In the genomic region with DNA sequence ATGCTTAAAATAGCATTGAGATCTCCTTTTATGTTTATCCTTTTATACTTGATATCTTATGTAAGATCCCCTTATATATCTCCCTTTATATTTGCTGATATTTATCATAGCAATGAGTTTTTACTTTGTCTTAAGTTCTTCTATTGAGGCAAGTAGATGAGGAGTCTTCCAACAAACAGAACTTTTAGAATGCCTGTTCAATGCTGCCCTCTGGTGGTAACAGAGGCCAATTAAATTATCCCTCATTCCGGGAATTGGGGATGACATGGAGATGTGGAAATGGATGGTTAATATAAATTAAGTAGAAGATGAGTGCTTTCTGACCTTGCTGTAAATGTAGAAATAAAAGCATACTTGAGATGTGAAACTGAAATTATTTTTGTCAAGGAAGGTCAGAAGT, we compare ENCODE assay signal across 9 mouse cellular contexts.
DNase-seq lines count a peak whose midpoint lies in the region; ATAC-seq and TF ChIP-seq lines count a peak whose summit lies in the region.
"Had no signal": no experiment of that assay in that cellular context is flagged by ENCODE, and none has a peak within 500 bp of the region (broad histone marks: within the 10 kb centered on the region; RNA-seq: fewer than 3 reads in every experiment).

No protein-coding gene starts in this region.

- no peak for ATAC-seq in forebrain, postnatal 0 days

- no peak overlapping the region for H3K4me3 ChIP-seq in forebrain, postnatal 0 days (ENCODE audit: low read depth, low read length)
- no peak overlapping the region for H3K4me3 ChIP-seq in lung, adult 2 months (replicated peaks; ENCODE audit: extremely low read depth, low read depth, low read length)
- H3K4me3 ChIP-seq: heart, embryonic 15.5 days had no signal

- intact Hi-C loops in gastrocnemius, postnatal 14 days (cut with DNase I; ENCODE audit: low total_unique reads), result loop anchor here (5.0 kb wide), 1 partner anchor 82 kb away; no protein-coding TSS in a partner anchor

- no peak overlapping the region for H3K4me2 ChIP-seq in forebrain, postnatal 0 days (ENCODE audit: low read depth)
- H3K4me2 ChIP-seq: heart, embryonic 15.5 days had no signal

- peak; percentile 21 for DNase-seq in gastrocnemius, postnatal 10 days
- DNase-seq in gastrocnemius, postnatal 14 days, result no peak
- DNase-seq in ovary, postnatal 14 days (ENCODE audit: low spot score), result peak; percentile 53
- no peak for DNase-seq in ovary, postnatal 10 days (ENCODE audit: low spot score)
- DNase-seq in brain, adult 2 months (ENCODE audit: low read depth, low spot score), result peak; percentile 84
- DNase-seq in forebrain, postnatal 0 days, result peak; percentile 85
- no peak for DNase-seq in lung, adult 2 months
- DNase-seq in yolk sac, embryonic 10.5 days (ENCODE audit: low spot score), result no peak

- no peaks in the 10 kb centered on the region for H3K9me3 ChIP-seq in forebrain, postnatal 0 days (ENCODE audit: low read length)
- H3K9me3 ChIP-seq: heart, embryonic 15.5 days had no signal

- TF ChIP-seq POLR2A in lung, adult 2 months (IDR thresholded peaks at IDR 0.05; ENCODE audit: borderline replicate concordance, extremely low read depth, low read depth, low read length), result no peak

- no peak overlapping the region for H3K9ac ChIP-seq in forebrain, postnatal 0 days
- H3K9ac ChIP-seq: heart, embryonic 15.5 days had no signal

- no peaks in the 10 kb centered on the region for H3K4me1 ChIP-seq in forebrain, postnatal 0 days (ENCODE audit: insufficient read depth)
- peaks cover 12% of the 10 kb centered on the region for H3K4me1 ChIP-seq in lung, adult 2 months (ENCODE audit: control insufficient read depth, insufficient read depth, low read length)

- peaks cover 4% of the 10 kb centered on the region; the same call in 1 of the 2 replicates for H3K36me3 ChIP-seq in forebrain, postnatal 0 days (ENCODE audit: insufficient read depth)

- H3K27me3 ChIP-seq in forebrain, postnatal 0 days (ENCODE audit: insufficient read depth, low read length), result no peaks in the 10 kb centered on the region
- H3K27me3 ChIP-seq: heart, embryonic 15.5 days had no signal

- TF ChIP-seq CTCF in forebrain, postnatal 0 days (IDR thresholded peaks at IDR 0.05; ENCODE audit: low read depth), result peak; percentile 87
- TF ChIP-seq CTCF in lung, adult 2 months (IDR thresholded peaks at IDR 0.05; ENCODE audit: insufficient read depth, low read length), result 0 out of 2 replicates have a peak, but pooled peaks have one; percentile 5

- WGBS in forebrain, postnatal 0 days, result 9% methylated on average over 1 of the region's 1 CpGs
- 5% methylated on average over 1 of the region's 1 CpGs for WGBS in lung, adult 2 months

- no peak overlapping the region for H3K27ac ChIP-seq in forebrain, postnatal 0 days (ENCODE audit: low read depth, low read length)
- H3K27ac ChIP-seq: heart, embryonic 15.5 days had no signal

Comparison
In these comparisons a context has a peak if more than half of its experiments do, and no peak if none do; other contexts are left out.
1. DNase-seq: peak in gastrocnemius, postnatal 10 days (single experiment), ovary, postnatal 14 days (single experiment), brain, adult 2 months (single experiment) and forebrain, postnatal 0 days (single experiment); none in gastrocnemius, postnatal 14 days (single experiment), ovary, postnatal 10 days (single experiment), lung, adult 2 months (single experiment) and yolk sac, embryonic 10.5 days (single experiment).